Mouse (Mus musculus) layer of hippocampus, adult 2 months (tissue): ENCODE measurements around the gene Dnhd1. TPM values are rescaled to one million over a fixed set of nuclear protein-coding genes. Genes with fewer than 3 reads are reported as not detected.

ENCODE experiments used
- DNase-seq, 2 experiments: peaks; one replicate each; pipeline ENCODE4 v3.0.0; 2022; ENCODE audit warnings: low spot score in 2 of 2
- H3K27ac ChIP-seq: fragments of 200-600 bp; 2 replicates; pipeline ENCODE4 v1.8.1; 2022
- H3K4me3 ChIP-seq: fragments of 200-600 bp; 2 replicates; pipeline ENCODE4 v1.8.1; 2022; ENCODE audit warnings: mild to moderate bottlenecking
- CTCF ChIP-seq: fragments of 200-600 bp; conservative IDR thresholded peaks from 2 replicates; pipeline ENCODE4 v1.8.1; 2022; ENCODE audit warnings: antibody characterized with exemption, mild to moderate bottlenecking, moderate library complexity
- total RNA-seq, 2 experiments: library from RNA; stranded (reverse); gene quantifications; 2 replicates each; pipeline ENCODE4 v1.2.3; 2021

The Dnhd1 gene
- total RNA-seq, 2 experiments from 2014 or later, result 6.9 to 8.5 TPM

DNA sequence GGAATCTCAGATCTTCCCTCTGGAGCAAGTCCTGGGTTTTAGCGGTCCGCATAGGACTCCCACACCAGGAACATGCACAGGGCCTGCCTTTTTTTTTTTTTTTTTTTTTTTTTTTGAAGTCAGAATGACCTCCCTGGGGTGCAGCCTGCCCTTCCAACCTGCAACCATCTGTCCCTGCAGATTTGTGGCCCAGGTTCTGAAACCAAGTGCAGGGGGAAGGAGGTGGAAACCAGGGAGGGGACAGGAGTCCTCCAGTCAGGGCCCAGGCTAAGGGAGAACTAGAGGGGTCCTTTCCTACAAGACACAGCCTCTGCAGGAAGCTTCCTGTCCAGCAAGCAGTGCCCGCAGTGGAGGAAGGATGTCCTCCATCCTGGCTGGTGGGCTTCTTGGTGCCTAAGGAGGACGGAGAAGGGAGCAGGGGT lies 18.1 kb upstream of the Dnhd1 start:
- TF ChIP-seq CTCF, result no peak
- Histone ChIP-seq H3K4me3 (peak overlapping the region; percentile 89), H3K27ac (peak overlapping the region; percentile 97)
- DNase-seq, result no peak

DNA sequence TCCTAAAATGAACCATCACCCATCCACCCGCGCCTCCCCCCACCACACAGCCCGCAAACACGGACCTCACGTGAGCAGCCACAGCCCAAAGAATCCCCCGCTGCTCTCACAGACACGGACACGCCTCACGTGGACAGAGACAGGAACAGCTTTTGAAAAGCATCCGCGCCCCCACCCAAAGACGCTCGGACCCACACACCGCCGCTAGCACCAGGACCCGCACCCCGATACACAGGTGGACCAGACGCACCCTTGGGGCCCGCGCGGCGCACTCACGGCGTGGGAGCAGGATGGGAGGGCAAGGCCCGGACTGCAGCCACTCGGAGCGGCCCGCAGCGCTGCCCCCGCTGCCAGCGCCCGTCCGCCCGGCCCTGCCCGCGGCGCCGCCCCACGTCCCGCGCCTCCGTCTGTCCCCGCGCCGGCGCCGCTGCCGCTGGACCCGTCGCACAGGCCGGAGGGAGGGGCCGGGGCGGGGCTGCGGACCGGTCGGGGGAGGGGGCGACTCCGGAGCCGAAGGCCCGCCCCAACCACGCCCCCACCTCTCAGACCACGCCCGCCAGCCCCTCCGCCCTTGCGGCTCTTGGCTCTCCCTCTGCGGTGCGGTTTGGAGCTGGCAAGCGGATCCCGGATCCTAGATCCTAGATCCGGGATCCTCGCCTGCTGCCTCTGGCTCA lies 17.4 kb upstream of the Dnhd1 start, which contains the start of gene Trim3:
Gene Trim3, minus strand, starts transcription at position 445 of the 674 bp plus-strand sequence.
- DNase-seq, result peak; percentile 91
- peak within 1 kb of the TSS; percentile 97 for H3K27ac ChIP-seq
- TF ChIP-seq CTCF, result no peak
- peak within 1 kb of the TSS; percentile 89 for H3K4me3 ChIP-seq

DNA sequence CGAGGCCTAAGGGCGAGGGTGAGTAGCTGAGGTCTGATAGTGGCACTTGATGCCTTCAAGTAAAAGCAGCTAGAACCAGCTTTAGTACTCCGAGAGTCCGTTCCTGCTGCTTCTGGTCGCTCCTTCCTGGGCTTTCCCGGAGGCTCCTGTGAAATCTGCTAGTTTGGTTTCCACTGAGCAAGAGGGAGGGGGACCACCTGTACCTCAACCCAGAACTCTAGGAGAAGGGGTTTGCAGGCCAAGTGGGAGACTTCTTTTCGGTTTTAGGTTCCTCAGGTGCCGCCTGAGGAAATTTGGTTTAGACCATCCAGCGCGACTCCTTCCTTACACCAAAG lies 16.9 kb upstream of the Dnhd1 start:
- peak overlapping the region; percentile 87 for H3K27ac ChIP-seq
- no peak for DNase-seq
- H3K4me3 ChIP-seq, result peak overlapping the region; percentile 89
- no peak for TF ChIP-seq CTCF

DNA sequence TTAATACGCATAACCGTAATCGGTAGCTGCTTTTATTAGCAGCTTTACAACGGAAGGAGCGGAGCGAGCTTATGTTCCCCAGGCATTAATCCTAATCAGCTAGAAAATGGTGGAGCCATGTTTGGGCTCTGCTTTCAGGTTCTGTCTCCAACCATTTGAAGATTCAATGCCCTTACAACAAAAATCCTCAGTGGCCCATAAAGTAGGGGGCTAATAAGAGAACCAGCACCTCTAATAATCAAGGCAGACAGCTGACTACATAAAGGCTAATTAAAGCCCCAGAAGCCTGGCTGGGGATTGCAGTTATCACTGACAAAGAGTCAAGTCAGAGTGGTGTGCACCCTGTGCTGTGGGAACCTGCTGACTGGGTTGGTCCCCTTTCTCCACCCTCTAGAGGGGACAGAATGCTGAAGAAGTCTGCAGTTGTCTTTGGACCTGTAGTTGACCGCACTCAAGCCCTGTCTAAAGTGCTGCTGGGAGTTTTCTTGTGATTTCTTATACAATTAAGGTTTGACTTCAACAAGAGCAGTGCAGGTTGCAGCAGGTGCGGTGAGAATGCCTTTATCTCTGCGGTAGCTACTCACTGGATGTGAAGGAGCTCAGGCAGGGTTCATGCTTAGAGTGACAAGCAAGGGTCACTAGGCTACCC lies 16.2 kb upstream of the Dnhd1 start:
- Histone ChIP-seq H3K27ac (peak overlapping the region; percentile 87), H3K4me3 (peak overlapping the region; percentile 89)
- DNase-seq, result no peak
- TF ChIP-seq CTCF, result no peak

DNA sequence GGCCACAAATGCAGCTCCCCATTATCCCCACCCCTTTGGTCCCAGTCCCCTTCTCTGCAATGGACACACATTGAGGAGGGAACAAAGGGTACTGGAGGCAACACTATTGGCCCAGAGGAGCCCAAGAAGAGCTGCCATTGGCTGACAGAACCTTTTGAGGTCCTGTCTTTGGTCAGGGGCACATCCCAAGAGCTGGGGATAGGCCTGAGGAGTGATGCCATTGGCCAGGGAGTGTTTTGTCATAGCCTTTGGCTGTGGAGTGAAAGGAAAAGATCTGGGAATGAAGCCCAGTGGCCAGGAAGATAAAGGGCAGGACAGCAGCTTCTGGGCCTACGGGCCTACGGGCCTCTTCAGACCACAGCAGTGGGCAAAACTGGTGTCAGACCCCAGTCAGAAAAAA lies 14.9 kb upstream of the Dnhd1 start:
- no peak for TF ChIP-seq CTCF
- Histone ChIP-seq H3K4me3 (no peak overlapping the region), H3K27ac (peak overlapping the region; percentile 25; the same call in 1 of the 2 replicates)
- DNase-seq, result no peak

DNA sequence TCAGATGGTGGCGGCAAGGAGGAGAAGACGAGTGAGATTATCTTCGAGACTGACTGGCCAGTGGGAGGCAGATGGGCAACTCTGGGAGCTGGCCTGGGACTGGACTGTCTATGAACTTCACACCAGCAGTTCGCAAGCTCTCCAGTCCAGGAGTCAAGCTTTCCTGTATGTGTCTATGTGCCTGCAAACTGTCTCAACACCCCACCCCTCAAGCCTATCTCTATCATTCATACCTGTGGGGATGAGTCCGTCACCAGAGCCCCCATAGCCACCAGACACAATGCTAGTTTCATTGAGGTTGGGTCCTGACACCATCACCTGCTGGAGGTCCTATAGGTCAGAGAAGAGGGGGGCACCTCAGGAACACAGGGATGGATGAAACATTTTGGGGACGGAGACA lies 11.9 kb upstream of the Dnhd1 start:
- no peak overlapping the region; the same call in 1 of the 2 replicates for H3K4me3 ChIP-seq
- H3K27ac ChIP-seq, result no peak overlapping the region
- DNase-seq, result no peak

DNA sequence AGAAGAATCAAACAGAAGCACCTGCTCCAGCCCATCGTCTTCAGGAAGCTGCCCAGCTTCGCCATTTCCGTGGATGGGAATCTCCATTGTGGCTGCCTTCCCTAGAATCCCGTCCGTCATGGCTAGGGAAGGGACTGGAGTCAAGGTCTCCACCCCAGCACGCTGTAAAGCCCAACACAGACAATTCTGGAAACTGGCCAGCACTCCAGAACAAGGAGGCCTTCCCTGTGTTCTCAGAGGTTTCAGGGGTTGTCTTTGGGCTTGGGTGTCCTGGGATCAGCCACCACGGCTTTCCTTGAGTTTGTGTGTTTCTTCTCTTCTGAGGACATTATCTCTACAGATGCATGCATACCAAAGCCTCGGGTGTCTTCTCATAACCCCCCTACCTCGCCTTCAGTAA lies 11.3 kb upstream of the Dnhd1 start:
- Histone ChIP-seq H3K27ac (peak overlapping the region; percentile 95; the same call in 1 of the 2 replicates), H3K4me3 (peak overlapping the region; percentile 93)
- no peak for TF ChIP-seq CTCF
- no peak for DNase-seq

More for the DNA sequence above, 11.9 kb upstream of the Dnhd1 start:
- no peak for TF ChIP-seq CTCF

DNA sequence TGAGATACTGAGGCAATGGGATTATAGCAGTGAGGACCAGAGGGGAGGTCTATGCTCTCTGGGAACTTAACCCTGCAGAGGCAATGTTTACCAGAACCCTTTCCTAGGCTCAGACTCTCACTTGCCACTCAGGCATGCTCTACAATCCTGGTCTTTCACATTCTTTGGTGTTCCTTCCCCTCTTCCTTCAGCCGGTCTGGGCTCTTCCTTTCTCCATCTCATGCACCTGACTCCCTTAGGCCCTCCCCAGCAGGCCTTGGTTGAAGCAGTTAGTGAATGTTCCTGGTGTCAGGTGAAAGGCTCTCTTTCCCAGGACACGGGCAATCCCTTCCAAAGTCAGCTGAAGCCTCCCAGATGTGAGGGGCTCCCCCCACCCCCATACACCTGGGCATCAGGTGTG lies 10.9 kb upstream of the Dnhd1 start, which contains the start of gene Timm10b:
Gene Timm10b, plus strand, starts transcription at position 301 of the 400 bp plus-strand sequence.
- TF ChIP-seq CTCF, result no peak
- peak within 1 kb of the TSS; percentile 93 for H3K4me3 ChIP-seq
- DNase-seq, result no peak
- H3K27ac ChIP-seq, result peak within 1 kb of the TSS; percentile 95

DNA sequence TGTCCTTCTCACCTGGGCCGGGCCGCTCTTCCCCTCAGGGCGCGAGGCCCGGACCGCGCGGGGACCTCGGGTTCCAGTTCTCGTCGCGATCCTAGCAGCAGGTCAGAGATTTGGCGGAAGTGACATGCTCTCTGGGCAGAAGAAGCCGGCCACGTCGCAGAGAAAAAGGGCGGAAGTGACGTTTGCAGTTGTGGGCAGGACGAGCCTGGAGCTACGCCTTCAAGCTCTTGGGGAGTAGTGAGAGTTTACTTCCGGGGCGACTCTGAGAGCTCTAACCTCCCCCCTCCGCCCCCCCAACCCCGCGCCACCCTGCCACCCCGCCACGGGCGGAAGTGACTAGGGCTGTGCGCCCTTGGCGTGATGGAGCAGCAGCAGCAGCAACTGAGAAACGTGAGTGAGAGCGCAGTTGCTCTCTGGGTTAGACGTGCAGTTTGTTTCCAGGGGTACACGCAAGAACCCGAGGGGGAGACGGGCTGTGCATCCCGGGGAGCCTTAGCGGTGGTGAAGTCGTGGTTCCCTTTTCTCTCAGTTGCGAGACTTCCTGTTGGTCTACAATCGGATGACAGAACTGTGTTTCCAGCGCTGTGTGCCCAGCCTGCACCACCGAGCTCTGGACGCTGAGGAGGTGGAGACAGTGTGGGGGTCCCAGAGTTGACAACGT lies 10.3 kb upstream of the Dnhd1 start, which contains the start of the genes Arfip2 and Gm45799:
Gene Arfip2, minus strand, starts transcription at position 184 of the 661 bp plus-strand sequence.
Gene Gm45799, plus strand, starts transcription at position 320 of the 661 bp plus-strand sequence.
- DNase-seq, result peak; percentile 98 to 99
- Histone ChIP-seq H3K4me3 (peak within 1 kb of the TSS; percentile 93), H3K27ac (peak within 1 kb of the TSS; percentile 95)
- no peak for TF ChIP-seq CTCF

DNA sequence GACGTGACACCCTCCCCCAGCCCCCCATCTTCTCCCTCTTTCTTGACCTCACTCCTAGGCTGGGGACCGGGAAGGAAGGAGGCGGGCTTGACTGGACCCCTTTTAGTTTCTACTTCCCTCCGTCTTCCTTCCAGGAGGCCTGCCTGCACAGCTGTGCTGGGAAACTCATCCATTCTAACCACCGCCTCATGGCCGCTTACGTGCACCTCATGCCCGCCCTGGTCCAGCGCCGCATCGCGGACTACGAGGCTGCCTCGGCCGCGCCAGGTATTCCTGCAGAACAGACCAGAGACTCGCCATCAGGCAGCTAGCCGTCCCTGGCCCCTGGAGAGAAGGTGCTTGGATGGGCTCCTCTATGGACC lies 9.8 kb upstream of the Dnhd1 start:
- no peak for DNase-seq
- H3K4me3 ChIP-seq, result peak overlapping the region; percentile 93
- no peak for TF ChIP-seq CTCF
- H3K27ac ChIP-seq, result peak overlapping the region; percentile 95

DNA sequence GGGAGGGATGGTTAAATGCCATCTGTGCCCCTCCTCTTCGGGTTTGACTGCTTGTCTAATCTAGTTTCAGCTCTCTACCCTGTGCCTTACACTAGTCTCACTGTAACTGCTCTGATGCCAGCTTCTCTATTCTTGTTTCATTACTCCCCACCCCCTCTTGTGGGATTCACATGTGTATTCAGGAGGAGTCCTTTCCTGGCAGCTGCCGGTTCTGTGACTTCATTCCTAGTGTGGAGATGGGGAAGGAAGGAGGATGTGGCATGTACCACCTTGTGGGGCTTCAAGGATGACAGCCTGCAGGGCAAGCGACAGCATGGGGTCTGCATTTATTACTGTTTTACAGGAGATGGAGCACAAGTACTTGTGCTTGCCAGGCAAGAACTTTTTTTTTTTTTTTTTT lies 8.7 kb upstream of the Dnhd1 start:
- no peak for TF ChIP-seq CTCF
- Histone ChIP-seq H3K4me3 (peak overlapping the region; percentile 93), H3K27ac (0 out of 2 replicates have a peak overlapping the region, but pooled peaks have one; percentile 95)
- no peak for DNase-seq

DNA sequence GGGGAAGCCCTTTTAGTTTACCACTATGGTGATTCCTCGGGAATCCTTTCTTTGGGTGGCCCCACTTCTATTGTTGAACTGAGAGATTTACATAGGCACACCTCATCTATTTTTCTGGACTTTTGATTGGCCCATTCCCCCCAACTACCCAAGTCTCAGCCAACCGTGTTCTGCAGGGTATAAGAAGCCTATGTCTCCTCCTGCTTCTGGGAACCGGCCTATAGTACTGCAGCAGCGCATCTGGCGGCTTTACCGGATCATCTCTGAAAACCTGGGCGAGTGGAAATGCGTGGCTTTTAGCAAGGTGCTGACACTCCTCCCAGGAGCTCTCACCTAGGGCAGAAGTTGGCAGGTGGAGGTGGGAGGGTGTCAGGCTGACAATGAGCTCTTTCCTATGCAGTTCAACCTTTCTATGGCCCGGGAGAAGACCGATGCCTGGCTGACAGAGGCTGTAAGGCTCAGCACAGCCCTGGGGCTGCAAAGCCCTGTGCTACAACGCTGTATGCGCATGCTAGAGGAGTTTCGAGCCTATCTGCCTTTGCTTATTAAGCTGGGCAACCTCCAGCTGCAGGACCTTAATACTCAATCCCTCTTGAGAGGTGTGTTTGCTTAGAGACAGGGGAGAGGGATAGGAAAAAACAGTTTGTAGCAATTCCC lies 35.0 kb downstream of the Dnhd1 start:
- no peak overlapping the region for H3K4me3 ChIP-seq
- no peak for TF ChIP-seq CTCF
- DNase-seq, result no peak
- no peak overlapping the region for H3K27ac ChIP-seq

DNA sequence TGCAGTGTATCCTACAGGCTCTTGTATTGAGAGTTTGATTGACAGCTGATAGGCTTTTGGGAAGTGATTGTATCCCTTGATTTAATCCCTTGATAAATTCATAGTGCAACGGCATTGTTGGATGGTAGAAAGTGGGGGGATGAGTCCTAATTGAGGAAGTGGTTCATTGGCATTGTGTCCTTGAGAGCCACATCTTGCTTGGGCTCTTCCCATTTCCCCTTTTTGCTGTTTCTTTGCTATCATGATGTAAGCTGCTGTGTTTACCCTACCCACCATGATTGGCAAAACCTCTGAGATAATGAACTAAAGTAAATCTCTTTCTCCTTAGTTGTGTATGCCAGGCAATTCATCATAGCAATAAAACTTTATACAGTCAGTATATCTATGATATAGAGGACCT lies 40.2 kb downstream of the Dnhd1 start:
- Histone ChIP-seq H3K27ac (no peak overlapping the region), H3K4me3 (no peak overlapping the region)
- no peak for TF ChIP-seq CTCF
- no peak for DNase-seq
